Mouse (Mus musculus): ENCODE data around the gene Dbnl.
A peak's percentile ranks its signal among the peaks of the same experiment; 100 is the strongest.

Gene Dbnl

GRCm38 (mm10) chr11:5835057-5835456, 46.8 kb downstream of the Dbnl start:
- ATAC-seq (ENCODE audit: insufficient number of reproducible peaks, low FRiP score, low TSS enrichment) = no peak

- no peak for ATAC-seq (ENCODE audit: insufficient number of reproducible peaks, low FRiP score, low TSS enrichment)
Measured at GRCm38 (mm10) chr11:5836126-5836525, 47.8 kb downstream of the Dbnl start.

- ATAC-seq (ENCODE audit: insufficient number of reproducible peaks, low FRiP score, low TSS enrichment) = peak; percentile 91
Measured at GRCm38 (mm10) chr11:5837251-5838246, 49.3 kb downstream of the Dbnl start, which contains the start of gene Polm. TSS of gene Polm (minus strand) at chr11:5838016.

- ATAC-seq (ENCODE audit: insufficient number of reproducible peaks, low FRiP score, low TSS enrichment) = no peak
Measured at GRCm38 (mm10) chr11:5840346-5840745, 52.1 kb downstream of the Dbnl start.

- no peak for ATAC-seq (ENCODE audit: insufficient number of reproducible peaks, low FRiP score, low TSS enrichment)
Measured at GRCm38 (mm10) chr11:5841751-5842150, 53.5 kb downstream of the Dbnl start.

GRCm38 (mm10) chr11:5843131-5843530, 54.8 kb downstream of the Dbnl start:
- no peak for ATAC-seq (ENCODE audit: insufficient number of reproducible peaks, low FRiP score, low TSS enrichment)

- ATAC-seq (ENCODE audit: insufficient number of reproducible peaks, low FRiP score, low TSS enrichment) = no peak
Measured at GRCm38 (mm10) chr11:5846639-5847345, 58.5 kb downstream of the Dbnl start.

GRCm38 (mm10) chr11:5848741-5849140, 60.5 kb downstream of the Dbnl start:
- ATAC-seq (ENCODE audit: insufficient number of reproducible peaks, low FRiP score, low TSS enrichment) = no peak

GRCm38 (mm10) chr11:5849316-5849715, 61.0 kb downstream of the Dbnl start:
- ATAC-seq (ENCODE audit: insufficient number of reproducible peaks, low FRiP score, low TSS enrichment) = no peak

- ATAC-seq (ENCODE audit: insufficient number of reproducible peaks, low FRiP score, low TSS enrichment) = no peak
Measured at GRCm38 (mm10) chr11:5850452-5850851, 62.2 kb downstream of the Dbnl start.

Measured in cerebellum, adult (tissue).